Mouse (Mus musculus): ENCODE measurements around the gene Npdc1.

DNA sequence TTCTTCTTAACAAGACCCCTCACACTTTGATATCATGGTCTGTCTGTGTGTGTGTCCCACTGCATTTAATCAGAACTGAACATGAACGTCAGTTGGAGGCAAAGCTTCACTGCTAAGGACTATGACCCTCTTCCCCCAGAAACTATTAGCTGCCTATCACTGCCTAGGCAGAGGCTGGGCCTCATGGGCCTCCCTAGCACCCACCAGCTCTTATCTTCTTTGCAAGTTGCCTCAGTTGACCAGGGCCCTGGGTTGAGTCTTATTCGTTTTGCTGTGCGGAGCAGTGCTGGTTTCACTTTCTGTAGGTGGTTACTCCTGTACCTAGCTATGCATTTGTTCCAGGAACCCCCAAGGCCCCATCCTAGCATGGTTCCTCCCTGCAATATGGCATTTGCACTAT lies 29.2 kb upstream of the Npdc1 start:
- TF ChIP-seq CTCF (IDR thresholded peaks at IDR 0.05; ENCODE audit: control insufficient read depth, insufficient read depth, insufficient replicate concordance, low read depth, low read length) (no peak), POLR2A (IDR thresholded peaks at IDR 0.05; ENCODE audit: control insufficient read depth, low read depth, low read length) (no peak)

All from testis, adult 2 months (tissue).